Mouse (Mus musculus) liver, embryonic 14.5 days (tissue): ENCODE measurements around the gene Fam163b.

Experiments used
- CTCF ChIP-seq: IDR thresholded peaks from 2 replicates; pipeline ENCODE4 v1.5.1; 2016; ENCODE audit warnings: antibody characterized with exemption, low read depth, control low read depth
- EP300 ChIP-seq: IDR thresholded peaks from 2 replicates; pipeline ENCODE4 v1.6.1; 2016; ENCODE audit warnings: antibody characterized with exemption, low read depth

- TF ChIP-seq CTCF (no peak), EP300 (no peak)
Observed at GRCm38 (mm10) chr2:27103554-27103953, 38.7 kb downstream of the Fam163b start.
